Mouse (Mus musculus): ENCODE measurements around the gene Tmc5.

DNA sequence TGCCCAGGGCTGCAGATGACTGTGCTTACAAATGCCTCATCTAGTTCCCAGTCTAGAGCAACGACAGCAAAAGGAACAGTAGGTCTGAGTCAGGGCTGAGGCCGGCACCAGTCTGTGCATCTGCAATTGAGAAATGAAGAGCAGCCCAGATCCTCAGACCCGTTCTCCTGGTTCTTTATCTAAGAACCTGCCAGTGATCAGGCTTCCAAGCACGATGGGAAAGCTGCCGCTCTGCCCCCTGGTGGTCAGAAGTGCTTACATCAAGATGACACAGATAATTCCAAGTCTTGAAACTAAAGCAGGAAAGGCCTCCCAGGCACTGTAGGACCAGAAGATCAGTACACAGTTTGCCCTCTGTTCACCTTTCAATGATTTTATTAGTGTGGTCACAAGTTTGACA, 91.1 kb downstream of the Tmc5 start:
- peak; percentile 93 for TF ChIP-seq CTCF (IDR thresholded peaks at IDR 0.05; ENCODE audit: borderline replicate concordance, extremely low read depth, insufficient read depth, insufficient read length)
- TF ChIP-seq POLR2A (IDR thresholded peaks at IDR 0.05; ENCODE audit: borderline replicate concordance, extremely low read depth, insufficient read depth, insufficient read length, poor library complexity, severe bottlenecking) = no peak

All from brain, embryonic 14.5 days (tissue).